Mouse (Mus musculus) spleen, adult 2 months (tissue): ENCODE data around the gene Asap2.

Experiments
- CTCF ChIP-seq: fragments of 200-500 bp; IDR thresholded peaks from 2 replicates; pipeline ENCODE4 v1.5.1; 2011; ENCODE audit warnings: mild to moderate bottlenecking, inconsistent platforms; ENCODE audit not compliant: insufficient read depth, insufficient read length, insufficient replicate concordance; ENCODE audit errors: extremely low read depth
- POLR2A ChIP-seq: fragments of 200-500 bp; IDR thresholded peaks from 2 replicates; pipeline ENCODE4 v1.6.1; 2011; ENCODE audit warnings: low read depth, low read length, inconsistent platforms

DNA sequence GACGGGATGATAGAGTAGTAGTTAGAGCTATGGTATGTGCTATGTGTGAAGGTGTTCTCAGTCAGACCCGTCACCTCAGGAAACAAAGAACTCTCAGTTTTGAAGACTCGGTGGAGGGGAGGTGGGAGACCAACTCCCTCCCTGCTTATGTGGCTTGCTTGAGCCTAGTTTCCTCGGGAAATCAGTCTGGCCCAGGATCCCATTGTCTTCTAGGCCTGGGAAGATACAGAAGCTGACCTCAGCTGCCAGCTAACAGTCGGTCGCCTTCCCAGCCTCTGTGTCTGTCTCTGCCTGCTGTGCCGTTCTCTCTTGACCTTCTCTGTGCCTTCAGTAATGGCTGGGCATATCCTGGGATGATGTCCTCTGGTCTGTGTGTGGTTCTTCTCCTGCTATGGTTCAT is 169.0 kb downstream of the Asap2 start:
- TF ChIP-seq CTCF, result no peak
- no peak for TF ChIP-seq POLR2A
